Mouse (Mus musculus) myocyte (in vitro differentiated cells): ENCODE measurements at regions not wholly inside any gene's neighbourhood (a gene's known extent, or its start where the extent isn't known, plus 50 kb on each side); places are given as distances from the start of the nearest gene placed in this dataset.
A peak's percentile ranks its signal among the peaks of the same experiment; 100 is the strongest.

Source experiments
- H3K27me3 ChIP-seq: one replicate; pipeline ENCODE4 v1.6.1; 2011; ENCODE audit not compliant: control insufficient read depth, insufficient read depth, insufficient read length
- H3K36me3 ChIP-seq: one replicate; pipeline ENCODE4 v1.6.1; 2011; ENCODE audit not compliant: control insufficient read depth, insufficient read depth
- H3K4me2 ChIP-seq: one replicate; pipeline ENCODE4 v1.6.1; 2011; ENCODE audit warnings: low read depth, control low read depth
- H3K4me3 ChIP-seq: one replicate; pipeline ENCODE4 v1.5.1; 2011; ENCODE audit warnings: mild to moderate bottlenecking, control low read depth, moderate library complexity
- H3K79me2 ChIP-seq: one replicate; pipeline ENCODE4 v1.6.1; 2011; ENCODE audit not compliant: control insufficient read depth, insufficient read depth
- H3ac ChIP-seq: one replicate; pipeline ENCODE4 v1.6.1; 2011; ENCODE audit not compliant: control insufficient read depth, insufficient read length
- CEBPB ChIP-seq: IDR thresholded peaks from 2 replicates; pipeline ENCODE4 v1.6.1; 2011; ENCODE audit warnings: mild to moderate bottlenecking, moderate library complexity; ENCODE audit not compliant: poor library complexity, insufficient read depth, severe bottlenecking
- E2F4 ChIP-seq: IDR thresholded peaks from one replicate; pipeline ENCODE4 v1.6.1; 2011; ENCODE audit warnings: mild to moderate bottlenecking, control low read depth, moderate library complexity; ENCODE audit not compliant: insufficient read depth
- MAX ChIP-seq: IDR thresholded peaks from one replicate; pipeline ENCODE4 v1.6.1; 2011; ENCODE audit warnings: low read depth, mild to moderate bottlenecking, control low read depth
- MYOD1 ChIP-seq, 3 experiments: IDR thresholded peaks; one replicate each; pipeline ENCODE4 v1.6.1; 2011; ENCODE audit warnings: control low read depth in 2 of 3, low read depth in 2 of 3, mild to moderate bottlenecking in 2 of 3, moderate library complexity in 1 of 3; ENCODE audit not compliant: insufficient read length in 2 of 3, control insufficient read depth in 1 of 3
- MYOG ChIP-seq, 3 experiments: IDR thresholded peaks; one replicate each; pipeline ENCODE4 v1.6.1; 2011; ENCODE audit warnings: control low read depth in 2 of 3, low read depth in 2 of 3, mild to moderate bottlenecking in 2 of 3; ENCODE audit not compliant: insufficient read length in 2 of 3, control insufficient read depth in 1 of 3, insufficient read depth in 1 of 3
- POLR2A ChIP-seq: IDR thresholded peaks from one replicate; pipeline ENCODE4 v1.6.1; 2011; ENCODE audit warnings: low read depth, mild to moderate bottlenecking, control low read depth, moderate library complexity; ENCODE audit not compliant: insufficient read length
- POLR2AphosphoS2 ChIP-seq: IDR thresholded peaks from one replicate; pipeline ENCODE4 v1.6.1; 2011; ENCODE audit warnings: low read depth, control low read depth; ENCODE audit not compliant: insufficient read length
- REST ChIP-seq: IDR thresholded peaks from one replicate; pipeline ENCODE4 v1.6.1; 2011; ENCODE audit warnings: mild to moderate bottlenecking, control low read depth, moderate library complexity; ENCODE audit not compliant: insufficient read depth, insufficient read length
- SRF ChIP-seq: IDR thresholded peaks from one replicate; pipeline ENCODE4 v1.6.1; 2011; ENCODE audit warnings: low read depth; ENCODE audit not compliant: control insufficient read depth, insufficient read length
- TCF12 ChIP-seq: IDR thresholded peaks from one replicate; pipeline ENCODE4 v1.6.1; 2011; ENCODE audit warnings: mild to moderate bottlenecking, control low read depth; ENCODE audit not compliant: poor library complexity, insufficient read depth, severe bottlenecking
- TCF3 ChIP-seq: IDR thresholded peaks from one replicate; pipeline ENCODE4 v1.6.1; 2011; ENCODE audit warnings: low read depth, control low read depth; ENCODE audit not compliant: insufficient read length
- USF1 ChIP-seq: IDR thresholded peaks from one replicate; pipeline ENCODE4 v1.6.1; 2011; ENCODE audit warnings: low read depth, mild to moderate bottlenecking, control low read depth, moderate library complexity

DNA sequence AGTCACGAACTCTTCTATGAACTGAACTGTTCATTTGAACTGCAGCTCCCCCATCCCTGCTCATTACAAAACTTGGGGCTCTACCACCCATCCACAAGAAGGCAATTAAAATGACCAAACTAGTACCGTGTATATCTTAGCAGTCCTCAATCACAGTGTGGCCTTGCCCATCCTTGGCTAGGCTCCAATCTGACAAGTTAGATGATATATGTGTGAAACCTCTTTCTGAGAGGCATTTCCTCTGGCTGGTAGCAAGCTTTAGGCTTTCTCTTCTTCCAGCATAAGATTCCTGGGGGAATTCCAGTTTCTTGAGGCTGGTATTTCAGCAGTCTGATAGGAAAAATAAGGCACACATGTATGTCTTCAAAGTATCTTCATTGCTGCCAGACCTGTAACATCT lies 88.8 kb upstream of the Hnrnpa3 start:
- H3K4me3 ChIP-seq: no peak overlapping the region
- H3K27me3 ChIP-seq: peaks cover 11% of the 10 kb centered on the region
- TF ChIP-seq MYOG (IDR thresholded peaks at IDR 0.05; ENCODE audit: control insufficient read depth in 1 of 3, insufficient read depth in 1 of 3, insufficient read length in 2 of 3, low read depth in 2 of 3) (no peak), E2F4 (no peak), CEBPB (no peak), USF1 (no peak)
- H3ac ChIP-seq: no peak overlapping the region
- H3K79me2 ChIP-seq: no peaks in the 10 kb centered on the region
- no peaks in the 10 kb centered on the region for H3K36me3 ChIP-seq
- no peak overlapping the region for H3K4me2 ChIP-seq

DNA sequence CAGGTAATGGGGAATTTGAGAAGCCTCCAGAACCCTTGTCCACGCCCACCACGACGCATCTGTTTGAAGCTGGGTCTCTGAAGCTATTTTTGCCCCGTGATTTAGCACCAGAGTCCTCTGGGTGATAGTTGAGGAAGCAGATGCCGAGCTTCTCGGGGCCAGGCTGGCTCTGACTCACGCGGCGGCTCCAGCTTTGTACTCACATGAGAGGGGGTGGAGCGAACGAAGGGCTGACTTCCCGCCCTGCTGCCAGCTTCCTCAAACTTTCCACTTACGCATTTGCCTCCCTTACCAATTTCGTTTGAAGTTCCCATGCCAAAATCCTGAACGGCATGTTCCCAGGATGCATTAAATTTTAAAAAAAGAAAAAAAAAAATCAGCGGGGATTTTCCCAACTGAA lies 74.1 kb upstream of the Hnrnpa3 start:
- Histone ChIP-seq H3ac (no peak overlapping the region), H3K27me3 (peaks cover 18% of the 10 kb centered on the region), H3K4me2 (peak overlapping the region; percentile 75), H3K4me3 (no peak overlapping the region), H3K36me3 (no peaks in the 10 kb centered on the region), H3K79me2 (no peaks in the 10 kb centered on the region)
- no peak for TF ChIP-seq USF1
- no peak for TF ChIP-seq POLR2AphosphoS2
- no peak for TF ChIP-seq E2F4
- TF ChIP-seq MYOG (IDR thresholded peaks at IDR 0.05; ENCODE audit: control insufficient read depth in 1 of 3, insufficient read depth in 1 of 3, insufficient read length in 2 of 3, low read depth in 2 of 3): peak in 1 of 3 experiments; percentile 24
- no peak for TF ChIP-seq TCF12
- no peak for TF ChIP-seq POLR2A
- TF ChIP-seq MYOD1 (IDR thresholded peaks at IDR 0.05; ENCODE audit: control insufficient read depth in 1 of 3, insufficient read length in 2 of 3, low read depth in 2 of 3): no peak
- TF ChIP-seq TCF3: no peak

DNA sequence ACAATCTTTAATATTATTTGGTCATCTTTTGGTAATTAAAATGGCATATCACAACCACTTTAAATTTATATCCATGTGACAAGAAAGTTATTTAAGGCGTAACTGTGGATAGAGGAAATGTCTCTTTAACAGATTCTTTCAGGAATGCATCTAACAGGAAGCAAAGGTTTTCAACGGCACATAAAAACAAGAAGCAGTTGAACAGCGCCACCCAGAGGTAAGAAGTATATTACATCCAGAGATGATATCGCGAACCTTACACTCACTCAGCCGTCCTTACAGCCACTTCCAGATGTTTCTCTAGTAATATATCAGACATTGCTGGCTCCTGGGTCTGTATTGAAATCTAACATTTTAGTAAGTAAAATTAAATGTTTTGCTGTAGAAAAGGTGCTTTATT lies 70.5 kb upstream of the Hnrnpa3 start:
- Histone ChIP-seq H3K27me3 (peaks cover 24% of the 10 kb centered on the region), H3K36me3 (no peaks in the 10 kb centered on the region), H3K4me2 (no peak overlapping the region), H3K79me2 (no peaks in the 10 kb centered on the region), H3K4me3 (no peak overlapping the region), H3ac (no peak overlapping the region)
- TF ChIP-seq CEBPB (no peak), E2F4 (no peak), MYOG (IDR thresholded peaks at IDR 0.05; ENCODE audit: control insufficient read depth in 1 of 3, insufficient read depth in 1 of 3, insufficient read length in 2 of 3, low read depth in 2 of 3) (no peak), POLR2AphosphoS2 (no peak), USF1 (no peak), REST (no peak), MAX (no peak), POLR2A (no peak)

DNA sequence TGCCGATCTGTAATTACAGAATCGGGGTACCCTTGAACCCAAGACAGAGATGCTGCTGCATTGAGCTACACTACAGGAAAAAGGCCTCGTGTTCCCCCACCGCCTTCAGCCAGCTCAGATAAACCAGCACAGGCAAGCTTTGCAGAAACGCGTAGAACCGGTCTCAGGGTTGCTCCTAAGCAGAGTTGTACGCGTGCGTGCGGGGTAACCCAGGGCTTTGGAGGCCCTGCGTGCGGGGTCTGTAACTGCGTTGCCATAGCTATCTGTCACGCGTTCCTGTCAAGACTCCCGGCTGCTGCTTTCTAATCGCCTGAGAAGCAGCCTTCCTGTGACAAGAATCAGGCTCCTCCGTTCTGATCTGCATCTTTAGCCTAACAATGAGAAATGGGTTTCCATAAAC lies 69.6 kb upstream of the Hnrnpa3 start:
- TF ChIP-seq POLR2AphosphoS2 (no peak), REST (no peak), MAX (no peak)
- H3K4me2 ChIP-seq: peak overlapping the region; percentile 12
- H3K27me3 ChIP-seq: peaks cover 32% of the 10 kb centered on the region
- H3ac ChIP-seq: no peak overlapping the region
- no peak overlapping the region for H3K4me3 ChIP-seq
- no peaks in the 10 kb centered on the region for H3K79me2 ChIP-seq
- no peaks in the 10 kb centered on the region for H3K36me3 ChIP-seq

DNA sequence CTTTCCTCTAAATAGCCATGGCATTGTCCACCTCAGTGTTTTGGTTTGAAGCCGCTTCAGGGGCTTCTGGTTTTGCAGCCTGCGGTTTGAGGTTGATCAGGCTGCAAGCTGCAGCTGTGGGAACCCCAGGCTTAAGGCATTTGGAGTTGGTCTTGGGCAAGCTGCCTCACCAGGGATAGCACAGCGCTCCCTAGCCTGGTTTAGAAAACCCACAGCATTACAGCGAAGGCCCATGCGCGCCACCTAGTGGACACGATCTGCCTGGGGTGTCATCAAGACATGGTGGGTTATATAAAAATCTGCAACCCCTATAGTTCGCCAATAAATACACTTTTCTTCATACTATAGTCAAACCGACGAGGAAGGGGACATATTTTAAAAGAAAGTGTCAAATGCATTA lies 68.9 kb upstream of the Hnrnpa3 start:
- Histone ChIP-seq H3K79me2 (no peaks in the 10 kb centered on the region), H3K4me2 (peak overlapping the region; percentile 12), H3K4me3 (no peak overlapping the region), H3ac (no peak overlapping the region), H3K27me3 (peaks cover 34% of the 10 kb centered on the region), H3K36me3 (no peaks in the 10 kb centered on the region)
- no peak for TF ChIP-seq CEBPB
- TF ChIP-seq E2F4: no peak
- TF ChIP-seq MYOG (IDR thresholded peaks at IDR 0.05; ENCODE audit: control insufficient read depth in 1 of 3, insufficient read depth in 1 of 3, insufficient read length in 2 of 3, low read depth in 2 of 3): peak in 1 of 3 experiments; percentile 40
- TF ChIP-seq TCF12: no peak
- no peak for TF ChIP-seq MYOD1 (IDR thresholded peaks at IDR 0.05; ENCODE audit: control insufficient read depth in 1 of 3, insufficient read length in 2 of 3, low read depth in 2 of 3)
- TF ChIP-seq POLR2AphosphoS2: no peak

DNA sequence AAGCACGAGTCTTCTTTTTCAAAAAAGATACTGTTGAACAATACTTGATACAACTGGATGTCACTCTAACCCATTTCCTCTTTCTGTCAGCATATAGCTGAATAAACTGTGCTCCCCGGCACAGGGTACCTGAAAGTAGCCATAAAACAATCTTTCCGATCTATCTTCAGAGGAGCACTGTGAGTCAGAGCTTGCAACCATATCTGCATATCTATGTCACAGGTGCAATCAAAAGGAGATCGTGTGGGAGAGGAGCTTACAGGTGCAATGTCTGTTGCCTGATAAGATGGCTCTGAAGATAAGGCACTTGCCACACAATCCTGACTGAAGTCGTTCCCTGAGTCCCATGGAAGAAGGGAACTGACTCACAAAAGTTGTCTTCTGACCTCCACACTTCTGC lies 58.5 kb upstream of the Hnrnpa3 start:
- H3K79me2 ChIP-seq: no peaks in the 10 kb centered on the region
- H3K4me2 ChIP-seq: no peak overlapping the region
- H3K36me3 ChIP-seq: no peaks in the 10 kb centered on the region
- H3K4me3 ChIP-seq: no peak overlapping the region
- TF ChIP-seq TCF12 (no peak), E2F4 (no peak), TCF3 (no peak), USF1 (no peak), MYOG (IDR thresholded peaks at IDR 0.05; ENCODE audit: control insufficient read depth in 1 of 3, insufficient read depth in 1 of 3, insufficient read length in 2 of 3, low read depth in 2 of 3) (no peak), REST (no peak), CEBPB (no peak), MAX (no peak), POLR2A (no peak), POLR2AphosphoS2 (no peak), SRF (no peak), MYOD1 (IDR thresholded peaks at IDR 0.05; ENCODE audit: control insufficient read depth in 1 of 3, insufficient read length in 2 of 3, low read depth in 2 of 3) (no peak)
- peaks cover 4% of the 10 kb centered on the region for H3K27me3 ChIP-seq
- no peak overlapping the region for H3ac ChIP-seq
